Mouse (Mus musculus) midbrain, embryonic 14.5 days (tissue): ENCODE data around the gene Tgif2. TPM values are rescaled to one million over a fixed set of nuclear protein-coding genes. Genes with fewer than 3 reads are reported as not detected.
"Not testable (repeated sequence)": the region's sequence is repeated elsewhere in the genome, so short reads cannot be mapped to it uniquely, and the experiment has no call there.

Experiments
- ATAC-seq: fragments of 200-750 bp; cut with Nextera tagmentation; 2 replicates; pipeline ENCODE4 v1.8.0; 2017; ENCODE audit warnings: moderate number of reproducible peaks, moderate library complexity; ENCODE audit not compliant: low FRiP score, low TSS enrichment
- DNase-seq: peaks from one replicate; pipeline ENCODE4 v3.0.0-alpha.2; 2015
- H3K27ac ChIP-seq: fragments of 300-500 bp; sonication (generic); replicated peaks from 2 replicates; pipeline ENCODE4 v1.5.1; 2014; ENCODE audit warnings: mild to moderate bottlenecking, low read depth, low read length, moderate library complexity
- H3K27me3 ChIP-seq: fragments of 300-500 bp; sonication (generic); 2 replicates; pipeline ENCODE4 v1.6.1; 2014; ENCODE audit warnings: low read length, control low read depth, mixed read lengths; ENCODE audit not compliant: control insufficient read depth, insufficient read depth
- H3K36me3 ChIP-seq: fragments of 300-500 bp; sonication (generic); 2 replicates; pipeline ENCODE4 v1.6.1; 2014; ENCODE audit warnings: low read length, control low read depth; ENCODE audit not compliant: control insufficient read depth, insufficient read depth
- H3K4me1 ChIP-seq: fragments of 300-500 bp; sonication (generic); 2 replicates; pipeline ENCODE4 v1.6.1; 2014; ENCODE audit warnings: mild to moderate bottlenecking, antibody characterized with exemption, low read length, control low read depth; ENCODE audit not compliant: control insufficient read depth, insufficient read depth
- H3K4me2 ChIP-seq: fragments of 300-500 bp; sonication (generic); 2 replicates; pipeline ENCODE4 v1.6.1; 2014; ENCODE audit warnings: mild to moderate bottlenecking, low read length, moderate library complexity
- H3K4me3 ChIP-seq: fragments of 300-500 bp; sonication (generic); replicated peaks from 2 replicates; pipeline ENCODE4 v1.5.1; 2014; ENCODE audit warnings: low read depth, low read length
- H3K9ac ChIP-seq: fragments of 300-500 bp; sonication (generic); replicated peaks from 2 replicates; pipeline ENCODE4 v1.6.1; 2014; ENCODE audit warnings: mild to moderate bottlenecking, low read length, moderate library complexity
- H3K9me3 ChIP-seq: fragments of 300-500 bp; sonication (generic); 2 replicates; pipeline ENCODE4 v1.6.1; 2016; ENCODE audit warnings: low read length, control low read depth, mixed read lengths; ENCODE audit not compliant: control insufficient read depth
- WGBS: fragments of 180-500 bp; shearing (Covaris S2); extraction: QIAGEN DNeasy Blood & Tissue Kit; methylation state at CpG from one replicate; pipeline ENCODE4 v1.1.7; 2014; 5-methylcytosine and 5-hydroxymethylcytosine counted together
- polyA plus RNA-seq: library from polyadenylated mRNA; unstranded; fragments of >200 nt; fragmentation: Nextera tagmentation; extraction: Ambion mirVana; gene quantifications from 2 replicates; pipeline ENCODE4 v1.2.1, GENCODE M21; 2014

The Tgif2 gene
- polyA plus RNA-seq, 1 experiment from 2014 or later: 25.8 TPM

DNA sequence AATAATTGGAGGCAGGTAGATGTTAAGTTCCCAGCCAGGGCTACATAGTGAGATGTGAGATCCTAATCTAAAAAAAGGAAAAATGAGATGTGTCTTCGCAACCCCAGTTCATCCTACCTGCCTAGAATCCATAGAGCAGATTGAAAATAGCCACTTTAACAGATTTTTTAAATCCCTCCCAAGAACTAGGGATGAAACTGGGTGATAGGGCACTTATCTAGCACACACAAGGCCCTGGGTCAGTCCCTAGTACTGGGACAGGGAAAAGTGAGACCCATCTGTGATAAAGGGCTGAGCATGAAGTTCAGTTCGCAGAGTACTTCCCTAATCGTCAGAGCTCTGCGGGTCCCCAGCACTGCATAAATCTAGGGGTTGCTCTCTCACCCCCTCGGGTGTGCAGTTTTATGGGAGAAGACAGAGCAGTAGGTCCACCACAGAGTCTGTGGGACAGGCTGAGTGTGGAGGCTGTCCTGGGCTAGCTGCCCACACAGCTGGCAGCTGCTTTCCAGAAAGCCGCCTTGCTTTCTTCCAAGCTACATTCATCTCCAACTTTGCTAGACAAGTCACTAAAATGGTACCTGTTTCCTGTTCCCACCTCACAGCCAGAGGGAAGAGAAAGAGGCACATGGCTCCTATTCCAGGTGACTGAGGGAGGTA, 8.8 kb downstream of the Tgif2 start:
- no peak for DNase-seq
- WGBS: 93% methylated on average over 6 of the region's 6 CpGs

DNA sequence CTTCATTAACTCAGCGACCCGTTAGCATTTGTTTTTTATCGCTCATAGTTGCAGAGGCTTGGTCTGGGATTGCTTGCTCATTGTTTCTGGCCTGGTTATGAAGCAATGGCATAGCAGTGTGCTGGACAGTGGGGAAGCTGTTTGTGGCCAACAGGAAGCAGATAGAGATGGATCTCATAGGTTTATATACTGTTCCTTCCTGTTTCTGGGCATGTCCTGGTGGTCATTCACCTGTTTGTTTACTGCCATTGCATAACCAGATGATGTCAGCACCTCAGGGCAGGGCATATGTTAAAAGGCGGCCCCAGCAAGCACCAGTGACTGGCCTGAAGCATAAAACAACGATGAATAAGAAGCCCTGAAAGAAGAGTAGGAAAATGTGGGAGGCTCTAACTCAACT, 10.7 kb downstream of the Tgif2 start:
- no peak overlapping the region for H3K4me2 ChIP-seq
- WGBS: 91% methylated on average over 5 of the region's 5 CpGs
- peaks cover 13% of the 10 kb centered on the region; the same call in 1 of the 2 replicates for H3K36me3 ChIP-seq
- no peak overlapping the region for H3K4me3 ChIP-seq
- no peaks in the 10 kb centered on the region for H3K27me3 ChIP-seq
- DNase-seq: no peak
- H3K9ac ChIP-seq: no peak overlapping the region
- no peaks in the 10 kb centered on the region for H3K9me3 ChIP-seq
- ATAC-seq: no peak
- H3K4me1 ChIP-seq: peaks cover 13% of the 10 kb centered on the region; the same call in 1 of the 2 replicates
- H3K27ac ChIP-seq: no peak overlapping the region

More for the DNA sequence above, 8.8 kb downstream of the Tgif2 start:
- Histone ChIP-seq H3K4me1 (peaks cover 24% of the 10 kb centered on the region; the same call in 1 of the 2 replicates), H3K9ac (no peak overlapping the region), H3K4me3 (no peak overlapping the region), H3K36me3 (peaks cover 11% of the 10 kb centered on the region; the same call in 1 of the 2 replicates), H3K4me2 (no peak overlapping the region), H3K9me3 (no peaks in the 10 kb centered on the region), H3K27ac (no peak overlapping the region), H3K27me3 (no peaks in the 10 kb centered on the region)
- no peak for ATAC-seq

DNA sequence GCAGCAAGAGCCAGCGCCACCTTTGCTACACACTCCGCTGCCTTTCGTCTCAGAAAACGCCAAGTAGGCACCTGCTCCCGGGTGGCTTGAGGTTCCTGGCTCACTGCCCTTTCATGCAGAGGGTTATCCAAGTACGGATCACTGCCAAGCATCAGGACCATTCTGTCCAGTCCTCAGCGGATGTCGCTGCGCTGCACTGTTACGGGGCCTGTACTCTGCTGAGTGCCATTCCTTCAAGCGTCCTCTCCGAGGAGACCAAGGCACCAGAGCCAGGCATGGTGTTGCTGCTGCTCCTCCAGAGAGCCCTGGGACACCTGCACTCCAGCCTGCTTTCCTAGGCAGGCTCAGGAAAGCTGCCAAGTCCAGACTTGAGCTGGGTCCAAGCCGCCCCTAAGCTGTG, 13.8 kb downstream of the Tgif2 start:
- H3K27me3 ChIP-seq, ATAC-seq, H3K4me3 ChIP-seq, H3K27ac ChIP-seq, DNase-seq, H3K9me3 ChIP-seq, H3K9ac ChIP-seq, H3K4me1 ChIP-seq, H3K4me2 ChIP-seq: not testable (repeated sequence)
- WGBS: 86% methylated on average over 8 of the region's 13 CpGs
- peaks cover 31% of the 10 kb centered on the region for H3K36me3 ChIP-seq

DNA sequence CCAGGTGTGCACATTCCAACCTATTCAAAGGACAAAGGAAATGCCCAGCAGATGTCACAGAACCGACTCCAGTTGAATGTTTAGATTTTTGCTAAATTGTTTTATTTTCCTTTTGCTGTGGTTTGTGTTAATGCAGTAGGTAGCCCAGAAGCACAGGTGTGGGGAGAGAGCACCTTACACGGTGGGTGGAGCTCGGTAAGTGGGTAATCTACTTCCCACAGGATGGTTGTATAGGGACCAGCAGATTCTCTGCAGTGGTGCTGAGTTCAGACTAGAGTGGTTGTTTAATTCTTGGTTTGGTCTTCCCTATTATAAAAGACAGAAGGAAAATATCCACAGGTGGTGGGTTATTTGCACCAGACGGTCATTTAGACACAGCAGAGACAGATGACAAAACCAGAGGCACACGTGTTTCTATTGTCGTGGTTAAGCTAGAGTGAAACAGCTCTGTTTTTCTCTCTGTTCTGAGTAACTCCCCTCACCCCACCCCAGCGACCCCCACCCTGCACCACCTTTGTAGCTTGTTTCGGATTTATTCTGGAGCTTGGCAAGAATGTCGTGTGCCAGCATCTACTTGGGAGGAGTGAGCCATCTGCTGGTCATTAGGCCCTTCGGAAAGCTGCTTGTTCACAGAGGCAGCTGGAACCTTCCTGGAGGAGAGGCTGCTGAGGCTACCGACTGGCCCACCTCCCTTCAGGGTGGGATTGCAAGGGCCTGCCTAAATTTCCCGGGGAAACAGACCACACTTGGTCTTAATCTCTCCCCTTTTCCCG, 14.4 kb downstream of the Tgif2 start:
- peaks cover 31% of the 10 kb centered on the region for H3K36me3 ChIP-seq
- peak; percentile 79 for DNase-seq
- not testable (repeated sequence) for H3K4me2 ChIP-seq, ATAC-seq, H3K4me1 ChIP-seq, H3K9me3 ChIP-seq, H3K4me3 ChIP-seq, H3K27ac ChIP-seq, H3K27me3 ChIP-seq, H3K9ac ChIP-seq
- 52% methylated on average over 13 of the region's 13 CpGs for WGBS

DNA sequence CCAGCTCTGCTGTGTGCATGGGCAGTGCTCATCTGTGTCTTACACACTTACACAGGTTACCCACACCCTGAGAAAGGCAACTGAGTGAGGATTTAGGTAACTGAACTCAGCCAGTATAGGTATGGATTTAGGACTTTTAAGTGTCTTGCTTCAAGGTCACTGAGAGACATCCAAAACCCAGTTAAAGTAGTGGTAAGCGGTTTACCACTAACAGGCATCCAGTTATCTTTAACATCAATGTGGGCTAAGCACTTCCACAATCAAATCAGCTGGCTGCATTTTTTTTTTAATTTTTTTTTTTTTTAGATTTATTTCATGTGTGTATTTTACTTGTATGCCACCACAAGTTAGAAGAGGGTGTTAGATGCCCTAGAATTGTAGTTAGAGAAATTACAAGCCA, 16.5 kb downstream of the Tgif2 start:
- Histone ChIP-seq H3K36me3 (peaks cover 27% of the 10 kb centered on the region), H3K27ac (no peak overlapping the region), H3K27me3 (no peaks in the 10 kb centered on the region), H3K4me1 (peaks cover 2% of the 10 kb centered on the region; the same call in 1 of the 2 replicates), H3K4me2 (no peak overlapping the region), H3K9me3 (no peaks in the 10 kb centered on the region), H3K4me3 (no peak overlapping the region), H3K9ac (no peak overlapping the region)
- WGBS: 98% methylated on average over 1 of the region's 1 CpGs
- ATAC-seq (no peak), DNase-seq (no peak)

DNA sequence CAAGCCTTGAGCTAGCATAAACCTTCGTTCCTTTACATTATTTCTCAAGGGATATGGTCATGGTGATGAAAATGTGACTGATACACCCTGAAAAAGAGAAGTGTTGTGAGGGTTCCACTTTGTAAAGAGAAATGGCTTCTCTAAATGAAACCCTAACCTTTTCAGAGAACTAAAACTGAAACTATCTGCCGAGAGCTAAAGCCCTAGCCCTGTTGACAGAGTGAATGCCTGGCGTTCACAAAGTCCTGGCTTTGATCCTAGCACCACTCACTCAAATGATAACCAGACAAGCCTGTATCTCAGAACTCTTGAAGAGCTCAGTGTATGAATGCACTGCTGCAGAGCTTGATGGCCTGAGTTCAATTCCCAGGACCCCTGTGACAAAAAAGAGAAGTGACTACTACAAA, 17.6 kb downstream of the Tgif2 start:
- Histone ChIP-seq H3K4me2 (no peak overlapping the region), H3K27ac (no peak overlapping the region), H3K27me3 (no peaks in the 10 kb centered on the region), H3K4me1 (peaks cover 8% of the 10 kb centered on the region; the same call in 1 of the 2 replicates), H3K9me3 (no peaks in the 10 kb centered on the region), H3K4me3 (no peak overlapping the region), H3K36me3 (peaks cover 23% of the 10 kb centered on the region), H3K9ac (no peak overlapping the region)
- ATAC-seq (no peak), DNase-seq (no peak)
- WGBS: 75% methylated on average over 3 of the region's 3 CpGs

DNA sequence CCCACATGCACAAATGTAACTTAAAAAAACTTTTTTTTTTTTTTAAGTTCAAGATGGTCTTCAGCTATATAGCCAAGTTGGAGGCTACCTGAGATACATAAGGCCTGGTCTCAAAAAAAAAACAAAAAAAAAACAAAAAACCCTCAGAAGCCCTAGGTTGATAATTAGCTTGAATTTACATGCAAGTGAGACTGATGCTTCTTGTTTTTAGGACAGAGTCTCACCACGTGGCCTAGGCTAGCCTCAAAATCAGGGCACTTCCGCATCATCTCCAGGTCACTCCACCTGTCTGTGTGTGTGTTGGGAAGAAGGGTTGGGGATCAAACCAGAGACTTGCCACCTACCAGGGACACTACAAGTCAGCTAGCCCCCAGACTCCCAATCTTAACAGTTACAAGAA, 18.0 kb downstream of the Tgif2 start, which contains the start of gene 4930518I15Rik:
Gene 4930518I15Rik, minus strand, starts transcription at position 112 of the 400 bp plus-strand sequence.
- H3K4me2 ChIP-seq: no peak within 1 kb of the TSS
- no peak for ATAC-seq
- no peak for DNase-seq
- H3K4me1 ChIP-seq: peaks cover 8% of the 10 kb centered on the region; the same call in 1 of the 2 replicates
- no peaks in the 10 kb centered on the region for H3K27me3 ChIP-seq
- peaks cover 23% of the 10 kb centered on the region for H3K36me3 ChIP-seq
- H3K9me3 ChIP-seq: no peaks in the 10 kb centered on the region
- no peak within 1 kb of the TSS for H3K27ac ChIP-seq
- H3K4me3 ChIP-seq: no peak within 1 kb of the TSS
- WGBS: 85% methylated on average over 2 of the region's 2 CpGs
- H3K9ac ChIP-seq: no peak within 1 kb of the TSS

DNA sequence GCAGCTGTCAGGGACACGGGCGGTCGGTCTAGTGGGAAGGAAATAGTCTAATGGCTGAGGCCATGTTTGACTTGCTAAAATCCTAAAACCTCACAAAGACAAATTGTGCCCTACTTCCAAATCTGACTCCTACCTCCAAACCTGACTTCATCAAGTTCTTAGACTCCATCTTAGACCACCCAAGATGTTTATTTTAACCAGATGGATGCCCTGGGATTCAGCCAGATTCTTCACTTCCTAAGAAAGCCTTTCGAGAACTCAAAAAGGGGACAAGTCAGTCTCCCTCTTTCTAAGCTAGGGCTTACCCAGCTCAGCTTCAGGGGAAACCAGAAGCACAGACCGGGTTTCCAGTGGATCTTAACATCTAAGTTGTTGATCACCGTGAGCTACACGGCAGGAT, 18.9 kb downstream of the Tgif2 start:
- 88% methylated on average over 7 of the region's 7 CpGs for WGBS
- H3K36me3 ChIP-seq: peaks cover 23% of the 10 kb centered on the region
- no peak overlapping the region for H3K4me2 ChIP-seq
- H3K27ac ChIP-seq: no peak overlapping the region
- H3K9me3 ChIP-seq: no peaks in the 10 kb centered on the region
- no peak for DNase-seq
- H3K4me1 ChIP-seq: peaks cover 8% of the 10 kb centered on the region
- H3K27me3 ChIP-seq: no peaks in the 10 kb centered on the region
- no peak overlapping the region for H3K9ac ChIP-seq
- no peak overlapping the region for H3K4me3 ChIP-seq
- no peak for ATAC-seq
